Mouse (Mus musculus): ENCODE measurements at regions not wholly inside any gene's neighbourhood (a gene's known extent, or its start where the extent isn't known, plus 50 kb on each side); places are given as distances from the start of the nearest gene placed in this dataset.
"Not testable (repeated sequence)": the region's sequence is repeated elsewhere in the genome, so short reads cannot be mapped to it uniquely, and the experiment has no call there.

- no peak for DNase-seq
These were observed 169.2 kb upstream of the Otx2 start for GRCm38 (mm10) chr14:48842861-48843260.

GRCm38 (mm10) chr14:48841278-48841677 is 167.7 kb upstream of the Otx2 start:
- no peak for DNase-seq

DNA sequence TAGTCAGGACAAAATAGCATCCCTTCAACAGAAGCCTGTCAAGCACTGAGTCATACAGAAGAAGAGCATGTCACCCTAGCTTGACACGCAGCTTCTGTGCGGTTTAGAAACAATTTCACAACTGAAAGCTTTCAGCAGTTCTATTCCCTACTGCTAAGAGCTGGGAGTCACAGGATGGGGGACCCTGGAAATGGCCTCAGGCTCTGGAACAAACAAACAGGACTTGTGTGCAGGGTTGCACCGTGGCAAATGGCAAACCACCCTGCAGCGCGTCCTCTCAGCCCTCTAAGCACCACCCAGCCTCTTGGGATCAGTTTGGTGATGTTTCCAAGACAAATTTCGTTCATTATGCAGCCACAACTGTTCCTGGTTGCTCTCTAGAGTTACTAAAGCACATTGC is 163.6 kb upstream of the Otx2 start:
- no peak for DNase-seq

- DNase-seq: no peak
These were observed 162.5 kb upstream of the Otx2 start for GRCm38 (mm10) chr14:48836071-48836470.

- DNase-seq: no peak
These were observed 160.8 kb upstream of the Otx2 start for GRCm38 (mm10) chr14:48834416-48834815.

GRCm38 (mm10) chr14:48826421-48826820 is 152.8 kb upstream of the Otx2 start:
- DNase-seq: no peak

GRCm38 (mm10) chr14:48824375-48824774 is 150.8 kb upstream of the Otx2 start:
- peak; percentile 20 for DNase-seq

- DNase-seq: no peak
These were observed 142.3 kb upstream of the Otx2 start for GRCm38 (mm10) chr14:48815941-48816340.

DNA sequence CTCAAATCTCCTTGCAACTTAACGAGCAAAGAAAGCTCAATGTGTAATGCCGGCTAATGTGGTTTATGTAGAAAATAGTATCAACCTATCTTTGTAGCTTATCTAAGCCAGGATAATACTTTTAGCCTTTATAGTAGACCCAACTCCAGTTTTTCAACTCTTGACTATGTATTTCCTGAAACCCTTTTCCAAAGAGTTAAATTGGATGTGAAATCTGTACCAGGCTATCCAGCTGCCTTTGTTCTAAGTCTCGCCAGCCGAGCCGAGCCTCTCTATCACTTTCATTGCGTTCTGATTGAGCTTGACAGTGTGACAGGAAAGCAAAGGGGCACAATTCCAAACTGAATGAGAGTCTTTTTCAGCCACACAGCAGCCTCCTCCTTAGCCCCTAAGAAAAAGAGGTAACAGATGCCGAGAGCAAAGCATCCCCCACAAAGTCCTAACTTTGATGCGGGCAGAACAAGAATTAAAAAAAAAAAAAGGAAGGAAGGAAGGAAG is 141.7 kb upstream of the Otx2 start:
- no peak for DNase-seq

DNA sequence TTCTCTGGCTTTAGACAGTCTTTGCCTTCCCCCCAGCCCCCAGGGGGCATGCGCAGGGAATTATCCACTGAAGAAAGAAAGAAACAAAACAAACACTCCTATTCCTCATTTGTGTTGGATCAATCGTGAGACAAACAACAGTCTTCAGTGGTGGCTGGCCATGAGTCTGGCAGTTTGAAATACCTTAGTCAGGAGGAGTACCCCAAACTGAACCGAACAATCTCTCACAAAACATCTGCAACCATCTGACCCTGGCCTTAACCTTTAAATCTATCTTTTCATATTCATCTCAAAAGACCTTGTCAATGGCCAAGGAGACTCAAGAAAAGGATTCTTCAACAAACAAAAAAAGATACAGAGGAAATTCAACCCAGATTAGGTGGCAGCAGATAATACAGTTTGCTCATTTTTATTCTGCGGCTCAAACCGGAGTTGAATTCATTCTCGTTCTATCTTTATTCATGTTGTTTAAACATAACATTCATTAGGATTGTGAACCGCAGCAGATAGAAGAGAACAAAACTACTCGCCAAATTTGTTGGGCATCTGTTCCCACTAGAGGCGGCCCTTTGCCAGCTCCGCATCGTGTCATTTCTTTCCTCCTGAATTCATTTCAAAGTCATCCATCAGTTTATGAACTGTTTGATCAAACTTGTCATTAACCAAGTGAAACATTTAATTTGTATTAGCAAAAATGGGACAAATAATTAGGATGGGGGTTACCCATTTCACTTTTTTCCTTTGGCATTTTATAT is 139.3 kb upstream of the Otx2 start:
- no peak for DNase-seq

DNA sequence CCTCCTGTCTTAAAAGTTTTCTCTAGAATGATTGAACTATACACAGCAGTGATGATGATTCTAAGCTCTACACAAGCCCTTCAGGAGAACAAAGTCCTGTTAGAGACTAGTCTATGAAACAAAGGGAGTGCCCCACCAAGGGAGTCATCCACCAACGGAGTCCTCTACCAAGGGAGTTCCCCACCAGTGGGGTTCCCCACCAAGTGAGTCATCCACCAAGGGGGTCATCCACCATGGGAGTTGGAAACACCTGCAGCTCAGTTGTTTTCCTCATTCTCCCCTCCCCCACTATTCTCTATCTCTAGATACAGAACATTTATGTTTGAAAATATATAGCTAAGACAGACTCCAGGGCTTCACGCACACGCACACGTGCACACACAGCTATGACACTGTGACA is 130.5 kb upstream of the Otx2 start:
- no peak for DNase-seq

DNA sequence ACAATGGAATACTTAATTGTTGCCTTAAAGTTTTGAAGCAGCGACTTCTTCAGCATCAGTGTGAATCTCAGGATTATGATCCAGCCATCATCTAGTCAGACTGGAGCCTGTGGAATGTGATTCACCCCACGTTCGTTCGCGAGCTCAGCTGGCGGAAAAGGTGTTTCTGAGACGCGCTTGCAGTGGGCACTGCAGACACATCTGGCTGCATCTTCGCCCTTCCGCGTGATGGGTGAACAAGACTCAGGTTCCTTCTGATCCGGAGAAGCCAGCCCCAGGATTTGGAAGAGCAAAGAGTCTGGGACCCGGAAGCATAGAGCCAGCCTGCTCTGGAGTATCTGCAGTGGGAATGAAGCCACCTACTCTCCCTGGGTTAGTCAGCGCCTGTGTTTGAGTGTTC is 127.7 kb upstream of the Otx2 start:
- no peak for DNase-seq

- DNase-seq: no peak
These were observed 127.2 kb upstream of the Otx2 start for GRCm38 (mm10) chr14:48800857-48801256.

- DNase-seq: no peak
These were observed 126.5 kb upstream of the Otx2 start for GRCm38 (mm10) chr14:48800100-48800449.

DNA sequence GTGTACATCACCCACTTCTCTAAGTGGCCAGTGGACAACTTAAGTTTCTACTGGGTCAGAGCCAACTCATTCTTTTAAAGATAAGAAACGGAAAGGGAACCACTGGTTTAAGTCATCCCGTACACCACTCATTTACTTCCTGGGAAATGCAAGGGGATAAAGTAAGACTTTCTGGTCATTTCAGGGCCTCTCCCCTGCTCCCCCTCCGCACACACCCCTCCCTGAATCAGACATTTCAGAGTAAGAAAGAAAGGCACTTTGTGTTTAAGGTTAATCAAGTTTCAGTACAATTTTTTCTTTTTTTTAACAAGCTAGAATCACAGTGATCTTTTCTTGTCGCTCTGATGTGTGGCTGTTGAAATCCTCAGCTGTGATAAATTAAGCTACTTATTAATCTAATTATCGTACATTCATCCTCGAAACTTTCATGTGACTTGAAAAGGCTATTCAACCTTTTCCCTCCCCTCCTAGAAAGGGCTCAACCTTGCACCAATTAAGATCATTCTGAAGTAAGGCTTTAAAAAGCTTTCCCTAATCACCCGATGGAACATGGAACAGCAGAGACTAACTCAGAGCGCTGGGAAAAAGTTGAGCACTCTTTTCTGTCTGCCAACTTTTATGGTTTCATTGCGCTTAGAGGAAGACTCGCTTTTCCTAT is 126.0 kb upstream of the Otx2 start:
- DNase-seq: no peak

- DNase-seq: no peak
These were observed 117.9 kb upstream of the Otx2 start for GRCm38 (mm10) chr14:48791507-48791906.

GRCm38 (mm10) chr14:48779327-48779726 is 105.7 kb upstream of the Otx2 start:
- DNase-seq: no peak

GRCm38 (mm10) chr14:48770832-48771231 is 97.2 kb upstream of the Otx2 start:
- no peak for DNase-seq

GRCm38 (mm10) chr14:48762691-48763090 is 89.1 kb upstream of the Otx2 start:
- no peak for DNase-seq

- no peak for DNase-seq
These were observed 87.5 kb upstream of the Otx2 start for GRCm38 (mm10) chr14:48761002-48761648.

DNA sequence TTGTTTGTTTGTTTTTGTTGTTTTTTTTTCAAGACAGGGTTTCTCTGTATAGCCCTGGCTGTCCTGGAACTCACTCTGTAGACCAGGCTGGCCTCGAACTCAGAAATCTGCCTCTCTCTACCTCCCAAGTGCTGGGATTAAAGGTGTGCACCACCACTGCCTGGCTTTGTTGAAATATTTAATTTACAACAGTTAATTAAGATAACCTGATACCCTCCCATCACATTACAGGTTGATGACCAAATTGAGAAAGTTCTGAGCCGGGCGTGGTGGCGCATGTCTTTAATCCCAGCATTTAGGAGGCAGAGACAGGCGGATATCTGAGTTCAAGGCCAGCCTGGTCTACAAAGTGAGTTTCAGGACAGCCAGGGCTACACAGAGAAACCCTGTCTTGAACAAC is 81.5 kb upstream of the Otx2 start:
- not testable (repeated sequence) for DNase-seq

- DNase-seq: no peak
These were observed 80.6 kb upstream of the Otx2 start for GRCm38 (mm10) chr14:48754080-48754720.

DNA sequence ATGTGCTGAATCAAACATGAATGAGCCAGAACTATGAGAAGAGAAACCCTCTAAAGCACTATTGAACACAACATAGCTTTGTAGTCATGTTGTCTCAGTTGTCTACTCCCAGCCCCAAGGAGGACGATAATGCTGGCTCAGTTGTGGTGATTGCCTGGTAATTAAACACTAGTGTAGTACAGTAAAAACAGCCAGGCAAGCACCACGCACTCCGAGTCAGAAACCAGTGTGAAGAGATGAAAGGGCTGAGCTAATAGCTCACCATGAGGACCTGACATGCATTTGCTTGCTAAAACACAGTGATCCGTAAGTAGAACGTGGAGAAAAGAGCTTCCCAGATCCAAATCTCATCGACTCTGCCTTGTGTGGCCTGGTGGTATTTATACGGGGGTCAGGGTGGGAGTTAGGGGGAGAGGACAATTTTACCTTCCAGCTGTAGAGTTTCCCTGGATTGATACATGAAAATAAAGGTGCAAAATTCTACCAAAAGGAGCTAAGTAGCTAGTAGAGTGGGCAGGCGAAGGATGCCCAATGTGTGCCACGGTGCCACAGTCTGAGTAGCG is 80.0 kb upstream of the Otx2 start:
- DNase-seq: no peak
